Mouse (Mus musculus): Measurements from ENCODE around the gene Cdk18. TPM values are rescaled to one million over a fixed set of nuclear protein-coding genes. Genes with fewer than 3 reads are reported as not detected.

Gene Cdk18
- total RNA-seq, 2 experiments from 2014 or later = 24.4 to 25.7 TPM

DNA sequence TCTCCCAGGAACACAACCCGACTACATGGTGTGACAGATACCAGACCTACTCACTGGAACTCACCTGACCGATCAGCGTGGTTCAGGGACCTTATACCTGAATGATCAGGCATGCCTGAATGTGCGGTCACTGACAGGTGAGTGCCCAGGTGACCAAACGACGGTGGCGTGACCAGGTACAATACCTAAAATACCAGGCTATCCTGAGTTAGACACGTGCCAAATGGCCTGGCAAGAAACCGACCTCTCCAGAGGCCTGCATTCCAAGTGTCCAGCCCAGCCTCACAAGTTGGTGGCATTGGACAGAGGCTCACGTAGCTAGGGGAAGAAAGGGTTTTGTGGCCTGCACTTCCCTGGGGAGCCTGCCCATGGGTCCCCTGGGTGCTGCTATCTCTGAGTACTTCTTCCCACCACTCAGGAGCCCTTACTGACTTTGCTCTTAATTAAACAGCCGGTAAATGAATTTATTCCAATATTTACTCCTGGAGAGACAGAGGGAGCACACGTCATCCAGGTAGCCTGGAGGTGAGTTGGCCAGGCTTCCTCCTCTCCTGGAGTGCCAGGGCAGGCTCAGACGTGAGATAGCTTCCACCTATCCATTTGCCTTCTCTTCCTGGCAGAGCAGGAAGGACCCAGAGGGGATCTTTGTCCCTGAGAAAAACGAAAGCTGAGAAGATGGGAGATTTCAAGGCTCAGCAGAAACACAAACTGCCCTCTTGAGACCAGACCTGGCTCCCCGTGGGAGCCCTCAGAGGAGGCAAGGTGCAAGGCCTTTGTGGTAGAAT is 11.5 kb upstream of the Cdk18 start:
- DNase-seq (ENCODE audit: extremely low spot score in 1 of 2, low spot score in 1 of 2) = no peak

DNA sequence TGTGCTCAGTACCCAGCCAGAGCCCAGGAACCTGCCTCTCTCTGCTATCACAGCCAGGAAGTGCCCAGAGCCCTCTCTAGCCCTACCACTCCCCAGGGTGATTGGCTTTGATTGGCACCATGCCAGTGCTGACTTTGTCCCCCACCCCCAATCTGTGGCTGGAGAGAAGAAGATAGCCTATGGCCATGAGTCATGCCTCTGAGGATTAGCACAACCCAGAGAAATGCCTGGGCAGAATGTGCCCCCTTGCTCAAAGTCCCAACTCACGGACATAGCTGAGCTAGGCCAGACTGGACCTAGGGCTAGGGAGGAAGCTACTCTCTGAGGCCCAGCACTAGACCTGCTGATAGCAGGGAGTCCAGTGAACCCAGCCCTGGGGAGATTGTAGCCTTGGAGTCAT is 10.7 kb upstream of the Cdk18 start:
- no peak for DNase-seq (ENCODE audit: extremely low spot score in 1 of 2, low spot score in 1 of 2)

DNA sequence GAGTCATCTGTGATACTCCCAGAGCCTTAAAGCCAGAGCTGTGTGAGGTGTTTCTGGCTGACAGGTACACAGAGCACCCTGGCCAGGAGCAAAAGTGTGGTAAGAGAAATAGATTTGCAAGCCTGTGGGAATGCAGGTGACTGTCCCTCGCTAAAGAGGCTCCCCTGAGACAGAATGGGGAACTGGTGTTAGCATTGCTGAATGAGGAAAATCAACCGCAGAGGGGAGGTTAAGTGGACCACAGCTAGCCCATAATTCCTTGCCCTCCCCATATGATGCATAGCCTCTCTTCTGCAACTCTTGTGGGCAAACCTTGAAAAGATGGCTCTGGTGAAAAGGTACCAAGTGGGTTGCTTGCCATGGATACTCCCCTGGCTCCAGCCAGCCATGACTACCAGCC is 9.9 kb upstream of the Cdk18 start:
- no peak for DNase-seq (ENCODE audit: extremely low spot score in 1 of 2, low spot score in 1 of 2)

DNA sequence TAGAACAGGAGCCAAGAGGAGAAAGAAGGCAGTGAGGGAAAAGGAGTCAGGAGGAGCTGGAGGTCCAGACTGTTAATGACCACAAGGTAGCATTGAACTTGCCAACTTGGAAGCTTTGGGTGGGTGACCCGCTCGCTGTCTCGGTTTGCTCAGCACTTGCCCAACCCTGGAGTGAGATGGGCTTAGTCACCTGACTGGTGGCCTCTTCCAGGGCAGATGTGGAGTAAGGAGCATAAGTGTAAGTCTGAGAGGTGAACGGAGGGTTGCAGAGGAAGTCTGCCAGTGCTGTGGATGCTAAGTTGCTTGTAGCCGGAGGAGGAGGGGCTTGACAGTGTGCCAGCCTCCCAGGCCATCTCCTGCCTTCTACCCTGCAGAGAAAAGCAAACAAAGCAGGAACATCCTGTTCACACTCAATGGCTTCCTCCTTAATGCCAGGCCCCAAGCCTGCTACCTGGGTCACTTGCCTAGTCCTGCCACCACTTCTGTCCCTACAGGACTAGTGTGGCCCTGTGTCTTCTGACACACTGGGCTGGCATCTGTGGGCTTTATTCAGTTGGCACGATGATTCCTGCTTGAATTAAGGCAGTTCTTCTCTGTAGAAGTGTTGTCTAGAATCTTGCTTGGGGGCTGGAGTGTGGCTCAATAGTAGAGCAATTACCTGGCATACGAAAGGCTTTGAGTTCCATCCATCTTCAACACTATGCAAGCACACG is 6.6 kb upstream of the Cdk18 start:
- no peak for DNase-seq (ENCODE audit: extremely low spot score in 1 of 2, low spot score in 1 of 2)

DNA sequence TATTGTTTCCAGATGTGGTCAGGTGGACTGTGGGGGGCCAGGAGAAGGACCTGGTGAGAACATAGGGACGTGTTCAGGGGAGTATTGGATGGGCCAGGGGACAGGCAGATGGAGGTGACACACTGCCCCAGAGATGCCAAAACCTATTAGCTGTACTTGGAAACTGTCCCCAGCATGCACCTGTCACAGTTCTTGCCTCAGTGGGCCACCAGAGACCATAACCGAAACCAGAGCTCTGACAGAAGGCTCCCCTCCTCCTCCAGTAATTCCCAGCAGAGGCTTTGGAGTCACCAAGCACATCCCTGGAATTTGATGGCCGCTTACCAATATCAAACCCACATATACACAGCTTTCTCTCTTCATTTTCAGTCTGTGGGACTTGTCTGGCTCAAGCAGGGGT is 5.4 kb upstream of the Cdk18 start:
- DNase-seq (ENCODE audit: extremely low spot score in 1 of 2, low spot score in 1 of 2) = no peak

DNA sequence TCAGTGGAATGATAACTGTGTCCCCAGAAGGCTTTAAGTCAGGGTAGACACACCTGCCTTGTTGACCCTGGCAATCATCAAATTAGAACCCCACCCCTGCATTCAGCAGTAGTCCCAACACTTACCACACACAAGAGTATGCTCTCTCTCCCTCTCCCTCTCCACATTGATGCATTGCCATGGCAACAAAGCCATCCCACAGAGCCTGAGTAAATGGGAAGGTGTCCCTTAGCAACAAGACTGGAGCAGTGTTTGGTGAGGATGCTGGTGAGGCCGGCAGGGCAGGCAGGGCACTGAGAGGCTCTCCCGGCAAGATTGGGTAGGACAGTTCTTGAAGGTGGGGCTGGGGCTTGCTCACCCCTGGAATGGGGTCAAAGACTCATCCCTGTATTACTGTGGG is 4.7 kb upstream of the Cdk18 start:
- DNase-seq (ENCODE audit: extremely low spot score in 1 of 2, low spot score in 1 of 2) = no peak

DNA sequence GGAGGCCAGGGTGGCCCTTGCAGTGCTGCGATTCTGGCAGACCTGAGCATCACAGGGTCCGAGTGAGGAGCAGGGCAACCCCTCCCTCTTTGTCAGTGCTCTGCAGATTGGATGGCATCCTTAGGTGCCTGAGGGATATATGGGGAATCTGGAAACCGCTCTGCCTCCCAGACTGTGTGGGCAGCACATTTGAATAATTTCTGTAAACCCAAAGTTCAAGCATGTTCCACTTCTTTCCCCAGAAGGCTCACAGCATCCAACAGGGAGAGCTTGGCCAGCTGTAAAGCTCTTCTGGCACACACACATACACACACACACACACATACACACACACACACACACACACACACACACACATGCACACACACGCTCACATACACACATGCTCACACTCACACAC is 4.2 kb upstream of the Cdk18 start:
- DNase-seq (ENCODE audit: extremely low spot score in 1 of 2, low spot score in 1 of 2) = no peak

DNA sequence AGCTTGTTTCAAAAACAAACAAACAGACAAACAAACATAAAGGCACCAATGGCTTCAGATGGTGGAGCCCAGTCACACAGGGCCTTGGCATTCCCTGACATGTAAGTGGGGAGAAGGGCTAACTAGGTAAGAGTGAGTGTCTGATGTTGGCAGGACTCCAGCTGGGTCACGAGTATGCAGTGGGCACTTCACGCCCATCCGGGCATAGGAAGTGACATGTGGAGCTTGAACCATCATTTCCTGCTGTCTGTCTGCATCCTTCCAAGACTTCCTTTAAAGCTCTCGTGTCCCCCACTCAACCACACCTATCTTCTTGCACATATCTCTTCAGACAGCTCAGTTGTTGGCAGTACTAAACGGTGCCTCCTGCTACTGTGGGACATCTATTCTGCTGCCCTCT is 3.6 kb upstream of the Cdk18 start:
- no peak for DNase-seq (ENCODE audit: extremely low spot score in 1 of 2, low spot score in 1 of 2)

DNA sequence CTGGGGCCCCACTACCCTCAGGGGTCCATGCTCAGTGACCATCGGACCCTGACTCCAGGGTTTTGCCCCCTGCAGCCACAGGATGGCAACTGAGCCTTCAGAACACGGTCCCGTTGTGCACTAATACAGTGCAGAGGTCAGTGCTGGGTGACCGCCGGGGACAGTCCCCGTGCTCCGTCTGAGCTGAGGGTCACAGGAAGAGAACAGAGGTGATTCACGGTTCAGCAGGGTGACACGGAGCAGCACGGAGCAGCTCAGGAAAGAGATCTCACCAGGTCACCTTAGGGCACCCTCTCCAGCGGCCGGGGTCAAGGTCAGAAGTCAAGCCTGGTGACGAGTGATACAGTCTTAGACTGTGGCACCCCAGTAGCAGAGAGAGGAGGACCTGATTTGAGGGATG is 2.3 kb upstream of the Cdk18 start:
- no peak for DNase-seq (ENCODE audit: extremely low spot score in 1 of 2, low spot score in 1 of 2)

DNA sequence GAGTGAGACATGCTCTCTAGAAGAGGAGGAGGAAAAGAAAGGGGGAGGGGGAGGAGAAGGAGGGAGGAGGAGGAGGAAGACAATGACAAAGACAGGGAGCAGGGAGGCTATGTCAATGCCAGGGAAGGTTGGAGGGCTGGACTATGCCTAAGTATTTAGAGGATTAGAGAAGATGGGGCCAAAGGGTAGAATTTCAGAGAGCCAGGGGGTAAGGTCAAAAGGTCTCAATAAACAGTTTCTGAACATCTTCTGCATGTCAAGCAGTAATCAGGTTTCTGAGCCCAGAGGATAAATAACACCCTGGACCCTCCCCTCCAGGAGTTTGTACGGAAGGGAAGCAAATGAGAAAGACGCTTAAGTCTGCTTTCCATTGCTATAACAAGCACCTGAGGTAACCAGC is 1.7 kb upstream of the Cdk18 start:
- DNase-seq (ENCODE audit: extremely low spot score in 1 of 2, low spot score in 1 of 2) = no peak

DNA sequence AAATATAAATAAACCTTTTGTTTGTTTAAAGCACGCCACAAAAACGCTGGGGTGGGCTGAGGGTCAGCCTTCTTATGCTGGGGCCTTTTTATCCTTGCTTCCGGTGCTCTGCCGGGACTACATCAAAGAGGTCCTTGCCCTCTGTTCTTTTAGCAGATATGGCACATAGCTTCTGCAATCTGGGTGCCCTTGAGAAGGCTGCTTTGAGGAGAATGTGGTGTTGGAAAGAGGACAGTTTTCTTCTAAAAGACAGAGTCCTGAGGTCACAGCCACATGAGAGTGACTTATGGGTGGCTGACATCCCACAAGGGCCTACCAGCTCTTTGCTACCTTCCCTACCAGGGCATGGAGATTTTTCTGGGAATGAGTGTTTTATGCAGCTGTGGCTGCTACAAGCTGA is 1.1 kb upstream of the Cdk18 start:
- DNase-seq (ENCODE audit: extremely low spot score in 1 of 2, low spot score in 1 of 2) = no peak

DNA sequence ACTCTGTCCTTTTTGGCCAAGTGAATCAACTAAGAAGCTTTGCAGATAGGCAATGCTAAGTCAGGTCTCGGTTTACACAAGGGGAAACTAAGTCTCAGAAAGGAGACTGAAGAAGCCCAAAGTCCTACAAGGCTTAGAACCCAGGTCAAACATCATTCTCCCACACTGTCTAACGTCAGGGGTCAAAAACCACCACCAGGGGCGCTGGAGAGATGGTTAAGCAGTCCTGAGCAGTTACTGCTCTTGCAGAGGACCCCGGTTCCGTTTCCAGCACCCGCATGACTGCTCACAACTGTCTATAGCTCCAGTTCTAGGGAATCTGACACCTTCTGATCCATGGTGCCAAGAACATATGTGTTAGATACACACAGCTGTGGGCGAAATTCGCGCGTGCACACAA is 687 bp upstream of the Cdk18 start:
- DNase-seq (ENCODE audit: extremely low spot score in 1 of 2, low spot score in 1 of 2) = peak in 1 of 2 experiments; percentile 49

DNA sequence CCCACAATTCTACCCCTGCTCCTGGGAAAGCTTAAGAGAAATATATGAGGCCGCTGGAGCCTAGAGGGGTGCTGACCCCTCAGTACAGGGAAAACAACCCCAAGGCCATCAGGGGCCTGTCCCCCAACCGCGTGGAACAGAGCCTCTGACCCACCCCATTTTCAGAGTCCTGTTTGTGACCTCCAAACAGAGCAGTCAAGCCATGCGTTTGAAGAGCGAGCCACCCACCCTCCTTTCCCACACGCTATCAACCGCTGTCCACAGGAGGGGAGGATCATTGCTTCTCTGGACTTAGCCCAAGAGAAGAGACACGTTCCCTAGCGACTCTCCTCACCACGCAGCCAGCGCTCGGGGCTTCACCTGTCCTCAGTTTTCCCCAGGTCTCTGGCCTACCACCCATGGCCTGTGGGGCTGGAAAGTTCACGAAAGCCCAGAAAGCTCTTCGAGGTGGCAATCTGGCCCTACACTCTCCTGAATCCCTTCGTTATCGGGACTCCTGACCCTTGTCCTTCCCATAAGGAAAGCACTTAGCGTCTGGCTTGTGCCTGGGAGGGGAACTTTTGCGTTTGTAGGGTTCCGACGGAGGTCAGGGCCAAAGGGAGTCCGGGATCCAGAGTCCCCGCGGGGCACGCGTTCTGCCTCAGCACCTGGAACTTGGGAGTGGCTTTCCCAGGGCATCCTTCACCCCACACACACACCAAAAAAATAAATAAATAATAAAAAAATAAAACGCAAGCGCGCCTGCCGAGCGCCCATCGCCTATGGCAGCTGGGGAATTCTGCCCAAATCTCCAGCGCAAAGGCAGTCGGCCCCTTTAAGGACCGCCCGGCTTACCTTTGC is 688 bp downstream of the Cdk18 start:
- no peak for DNase-seq (ENCODE audit: extremely low spot score in 1 of 2, low spot score in 1 of 2)

DNA sequence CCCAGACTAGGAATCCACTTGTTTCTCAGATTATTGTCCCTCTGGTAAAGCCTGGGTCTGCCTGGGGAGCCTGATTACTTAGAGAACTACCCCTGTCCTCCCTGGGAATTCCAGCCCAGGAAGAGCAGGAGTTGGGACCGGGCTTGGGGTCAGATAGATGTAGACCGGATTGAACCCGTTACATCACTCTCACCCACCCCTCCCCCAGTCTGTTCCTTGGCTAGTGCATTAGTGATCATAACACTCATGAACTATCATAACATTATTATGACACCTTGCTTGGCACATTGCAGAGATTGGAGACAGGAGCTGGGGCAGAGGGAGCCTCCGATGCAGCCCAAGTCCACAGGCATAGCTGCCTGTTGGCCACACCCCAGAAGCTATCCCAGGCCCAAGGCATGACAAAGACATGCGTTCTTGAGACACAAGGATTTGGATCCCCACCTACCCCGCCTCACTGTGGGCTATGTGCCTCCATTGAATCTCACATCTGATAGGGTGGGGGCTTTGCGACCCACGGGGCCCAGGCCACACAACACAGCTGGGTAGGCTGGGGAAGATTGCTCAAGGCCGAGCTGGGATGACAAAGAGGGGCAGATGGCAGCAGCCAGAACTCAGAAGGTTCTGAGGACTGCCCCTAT is 1.4 kb downstream of the Cdk18 start:
- DNase-seq (ENCODE audit: extremely low spot score in 1 of 2, low spot score in 1 of 2) = no peak

DNA sequence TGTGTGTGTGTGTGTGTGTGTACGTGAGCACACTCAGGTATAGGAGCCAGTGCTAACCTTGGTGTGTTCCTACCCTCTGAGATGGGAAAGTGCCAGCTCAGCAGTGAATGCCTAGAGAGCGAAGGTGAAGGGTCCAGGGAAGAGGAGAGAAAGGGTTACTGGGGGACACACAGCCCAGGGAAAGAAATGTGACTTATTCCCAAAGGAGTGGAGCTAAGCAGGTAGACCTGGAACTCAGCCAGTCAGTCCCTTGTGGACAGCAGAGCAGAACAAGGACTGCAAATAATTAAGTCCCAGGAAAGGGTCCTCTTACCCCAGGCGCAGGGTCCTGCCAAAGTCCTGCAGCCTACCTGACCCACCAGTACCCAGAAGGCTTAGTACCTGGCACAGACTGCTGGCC is 2.6 kb downstream of the Cdk18 start:
- no peak for DNase-seq (ENCODE audit: extremely low spot score in 1 of 2, low spot score in 1 of 2)

DNA sequence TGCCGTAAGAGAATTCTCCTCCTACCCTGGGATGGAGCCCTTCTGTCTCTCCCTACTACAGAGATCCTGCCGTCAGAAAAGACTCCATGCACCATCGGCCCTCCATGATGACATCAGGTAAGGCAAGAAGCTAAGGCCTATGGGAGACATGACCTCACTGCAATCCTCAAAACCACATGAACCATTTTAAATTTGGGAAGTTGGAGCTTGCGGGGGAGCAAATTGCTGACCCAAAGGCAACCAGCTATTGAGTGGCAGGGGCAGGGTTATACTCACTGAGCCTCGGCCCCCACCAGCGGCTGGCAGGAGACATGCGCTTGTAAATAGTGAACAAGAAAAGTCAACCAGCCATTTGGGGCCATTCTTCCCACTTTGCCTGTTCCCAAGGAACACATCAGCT is 3.9 kb downstream of the Cdk18 start:
- DNase-seq (ENCODE audit: extremely low spot score in 1 of 2, low spot score in 1 of 2) = no peak

DNA sequence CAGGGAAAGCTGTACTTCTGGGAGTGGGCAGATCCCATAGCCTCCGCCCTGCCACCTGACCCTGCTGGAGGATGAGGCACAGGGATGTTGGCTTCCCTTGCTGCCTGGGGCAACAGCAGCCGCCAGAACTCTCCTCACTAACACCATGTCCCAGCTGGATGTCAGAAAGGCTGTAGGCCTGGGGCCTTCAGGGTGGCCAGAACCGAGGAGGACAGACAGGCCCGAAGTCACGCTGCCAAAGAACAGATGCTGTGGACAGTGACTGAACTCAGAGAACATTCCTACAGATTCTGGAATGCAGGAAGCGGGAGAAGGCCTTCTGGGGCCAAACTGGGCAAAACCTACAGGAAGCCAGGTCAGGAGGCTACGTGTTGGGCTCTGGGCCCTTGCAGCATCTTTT is 11.2 kb downstream of the Cdk18 start:
- no peak for DNase-seq (ENCODE audit: extremely low spot score in 1 of 2, low spot score in 1 of 2)

DNA sequence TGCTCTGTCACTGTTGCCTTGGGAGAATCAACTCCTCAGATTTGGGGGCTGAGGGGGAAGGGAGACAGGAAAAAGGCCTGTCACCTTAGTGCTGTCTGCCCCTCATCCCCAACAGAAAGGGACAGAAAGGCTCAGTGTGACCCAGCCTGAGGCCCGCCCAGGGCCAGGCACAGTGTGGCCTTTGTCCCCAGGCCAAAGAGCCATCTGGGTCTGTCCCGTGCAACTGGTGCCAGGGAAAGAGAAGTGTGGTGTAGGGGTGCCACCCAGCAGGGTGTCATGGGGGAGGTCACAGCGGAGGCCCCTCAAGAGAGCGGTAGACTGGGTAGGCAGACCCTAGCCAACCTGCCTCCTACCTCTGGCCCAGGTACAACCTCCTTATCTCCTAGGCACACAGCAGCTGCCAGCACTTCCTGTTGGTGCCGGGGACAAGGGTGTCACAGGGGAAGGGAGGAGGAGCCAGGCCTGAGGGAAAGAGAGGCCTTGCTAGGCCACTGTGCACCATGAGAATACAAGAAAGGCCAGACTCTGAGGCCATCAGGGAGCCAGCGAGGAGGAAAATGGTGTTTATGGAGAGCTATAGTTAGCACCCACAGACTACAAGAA is 13.6 kb downstream of the Cdk18 start:
- DNase-seq (ENCODE audit: extremely low spot score in 1 of 2, low spot score in 1 of 2) = no peak

DNA sequence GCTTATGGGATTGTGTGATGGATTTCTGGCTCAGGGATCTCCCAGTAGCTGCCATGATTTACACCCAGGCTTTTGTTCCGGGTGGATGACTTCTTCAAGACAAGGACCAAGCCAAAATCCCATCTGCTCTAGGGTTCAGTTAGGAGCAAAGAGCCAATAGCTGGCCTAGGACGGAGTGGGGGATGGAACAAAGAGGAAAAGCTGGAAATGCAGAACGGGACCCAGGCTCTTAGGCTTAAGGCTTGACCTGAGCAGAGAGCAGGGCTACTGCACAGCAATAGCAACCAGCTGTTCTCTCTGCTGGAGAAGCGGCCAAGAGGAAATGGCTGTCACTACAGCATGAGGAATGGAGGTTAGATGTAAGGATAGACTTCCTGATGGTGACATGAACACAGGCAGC is 14.2 kb downstream of the Cdk18 start:
- no peak for DNase-seq (ENCODE audit: extremely low spot score in 1 of 2, low spot score in 1 of 2)

DNA sequence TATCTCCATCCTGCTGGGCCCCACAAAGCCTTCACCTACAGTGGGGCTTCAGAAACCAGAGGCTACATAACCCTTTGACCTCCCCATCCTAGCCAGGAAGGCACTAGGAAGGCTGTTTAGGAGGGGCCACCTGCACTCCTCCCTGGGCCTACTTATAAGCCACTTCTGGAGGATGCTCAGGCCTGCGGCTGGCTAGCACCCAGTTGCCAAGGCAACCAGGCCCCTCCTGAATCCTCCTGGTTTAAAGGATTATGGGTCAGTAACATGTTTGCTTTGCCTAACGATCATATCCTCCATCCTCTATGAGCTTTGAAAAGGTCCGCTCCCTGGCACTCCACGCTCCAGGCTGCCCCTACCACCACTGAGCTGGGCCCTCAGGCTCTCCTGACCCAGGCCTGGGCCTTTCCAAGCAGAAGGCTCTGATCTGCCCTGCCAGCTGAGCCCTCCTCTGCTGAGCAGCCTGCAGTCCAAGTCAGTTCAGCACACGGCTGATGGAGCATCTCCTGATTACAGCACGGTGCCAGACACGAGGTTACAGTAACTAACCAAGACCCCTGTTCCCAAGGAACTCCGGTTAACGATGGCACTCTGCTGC is 16.0 kb downstream of the Cdk18 start:
- DNase-seq (ENCODE audit: extremely low spot score in 1 of 2, low spot score in 1 of 2) = no peak

Measured in layer of hippocampus, postnatal 25 days (tissue).